Mouse (Mus musculus): ENCODE measurements around the gene Slc24a1.

DNA sequence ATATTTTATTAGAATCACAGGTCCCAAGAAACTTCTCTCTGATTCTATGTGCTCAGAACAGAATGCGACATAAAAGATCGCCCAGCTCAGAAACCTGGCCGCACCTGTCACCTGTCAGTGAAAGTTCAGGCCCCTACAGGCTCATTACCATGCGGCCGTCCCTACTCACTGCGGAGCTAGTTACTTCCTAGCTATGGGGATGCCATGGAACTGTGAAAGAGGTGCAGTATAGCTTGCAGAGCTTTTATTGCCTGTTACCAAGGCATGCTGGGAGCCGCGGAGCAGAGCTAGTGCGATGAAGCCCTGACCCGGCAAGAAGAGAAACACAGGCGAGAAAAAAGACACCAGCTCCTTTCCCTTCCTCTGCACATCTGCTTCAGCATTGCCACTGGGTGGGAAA, 7.4 kb downstream of the Slc24a1 start:
- TF ChIP-seq MAX (IDR thresholded peaks at IDR 0.05) (no peak), CTCF (IDR thresholded peaks at IDR 0.05; ENCODE audit: control insufficient read depth, insufficient read depth, insufficient read length) (no peak), MYOG (IDR thresholded peaks at IDR 0.05; ENCODE audit: control insufficient read depth, extremely low read depth, insufficient read length) (no peak), MYOD1 (IDR thresholded peaks at IDR 0.05; ENCODE audit: control insufficient read depth, insufficient read length, low read depth) (no peak), USF1 (IDR thresholded peaks at IDR 0.05; ENCODE audit: low read depth) (no peak)

All from C2C12 (cell line).